Mouse (Mus musculus) small intestine, adult 2 months (tissue): ENCODE measurements around the gene Sdhd. TPM values are rescaled to one million over a fixed set of nuclear protein-coding genes. Genes with fewer than 3 reads are reported as not detected.

Source experiments
- H3K27ac ChIP-seq: fragments of 200-500 bp; 2 replicates; pipeline ENCODE4 v1.5.1; 2012; ENCODE audit warnings: low read depth, low read length, control low read depth, inconsistent platforms; ENCODE audit not compliant: insufficient read depth
- H3K27me3 ChIP-seq: fragments of 200-500 bp; 2 replicates; pipeline ENCODE4 v1.6.1; 2012; ENCODE audit warnings: mild to moderate bottlenecking, moderate library complexity, low read length, inconsistent platforms; ENCODE audit not compliant: control insufficient read depth, insufficient read depth
- H3K36me3 ChIP-seq: fragments of 200-500 bp; 2 replicates; pipeline ENCODE4 v1.6.1; 2012; ENCODE audit warnings: mild to moderate bottlenecking, low read length, control low read depth, inconsistent platforms; ENCODE audit not compliant: control insufficient read depth, insufficient read depth
- H3K4me1 ChIP-seq: fragments of 200-500 bp; 2 replicates; pipeline ENCODE4 v1.6.1; 2012; ENCODE audit warnings: low read length, inconsistent platforms, mixed read lengths; ENCODE audit not compliant: control insufficient read depth, insufficient read depth, insufficient read length
- H3K4me3 ChIP-seq: fragments of 200-500 bp; 2 replicates; pipeline ENCODE4 v1.5.1; 2012; ENCODE audit warnings: low read depth, mild to moderate bottlenecking, control low read depth, inconsistent platforms, low read length, moderate library complexity
- CTCF ChIP-seq: fragments of 200-500 bp; IDR thresholded peaks from 2 replicates; pipeline ENCODE4 v1.5.1; 2012; ENCODE audit warnings: low read depth, mild to moderate bottlenecking, control low read depth, inconsistent platforms, low read length, moderate library complexity, mixed read lengths; ENCODE audit not compliant: insufficient replicate concordance, insufficient read length; ENCODE audit errors: extremely low read depth
- POLR2A ChIP-seq: fragments of 200-500 bp; IDR thresholded peaks from 2 replicates; pipeline ENCODE4 v1.6.1; 2012; ENCODE audit warnings: low read depth, mild to moderate bottlenecking, control low read depth, inconsistent platforms, low read length, moderate library complexity
- WGBS: fragments of 180-500 bp; shearing (Covaris S2); methylation state at CpG from one replicate; pipeline ENCODE4 v1.1.7; 2018; 5-methylcytosine and 5-hydroxymethylcytosine counted together
- polyA plus RNA-seq: library from polyadenylated mRNA; depleted of rRNA; stranded (reverse); fragments of >200 nt; gene quantifications from 2 replicates; pipeline ENCODE4 v1.2.3, GENCODE M21; 2012

Sdhd gene
- polyA plus RNA-seq, 1 experiment: 325 TPM

GRCm38 (mm10) chr9:50565173-50565572 is 38.4 kb downstream of the Sdhd start:
- Histone ChIP-seq H3K27ac (peak overlapping the region; percentile 27; the same call in 1 of the 2 replicates), H3K4me3 (peak overlapping the region; percentile 57), H3K36me3 (no peaks in the 10 kb centered on the region), H3K27me3 (no peaks in the 10 kb centered on the region), H3K4me1 (peaks cover 11% of the 10 kb centered on the region)
- 33% methylated on average over 7 of the region's 7 CpGs for WGBS
- no peak for TF ChIP-seq CTCF

- Histone ChIP-seq H3K4me3 (no peak overlapping the region), H3K27me3 (no peaks in the 10 kb centered on the region), H3K36me3 (no peaks in the 10 kb centered on the region), H3K4me1 (peaks cover 7% of the 10 kb centered on the region), H3K27ac (no peak overlapping the region)
- WGBS: 27% methylated on average over 2 of the region's 2 CpGs
- TF ChIP-seq POLR2A: no peak
- TF ChIP-seq CTCF: no peak
Measured at GRCm38 (mm10) chr9:50561918-50562360, 41.7 kb downstream of the Sdhd start.

GRCm38 (mm10) chr9:50561145-50561917 is 42.3 kb downstream of the Sdhd start, which contains the start of gene Tex12:
Gene Tex12, minus strand, starts transcription at chr9:50561325.
- H3K36me3 ChIP-seq: no peaks in the 10 kb centered on the region
- 85% methylated on average over 38 of the region's 38 CpGs for WGBS
- H3K4me3 ChIP-seq: no peak within 1 kb of the TSS
- H3K4me1 ChIP-seq: peaks cover 7% of the 10 kb centered on the region
- no peaks in the 10 kb centered on the region for H3K27me3 ChIP-seq
- peak within 1 kb of the TSS; percentile 70 for H3K27ac ChIP-seq
- TF ChIP-seq POLR2A (no peak), CTCF (no peak)

GRCm38 (mm10) chr9:50555094-50555446 is 48.5 kb downstream of the Sdhd start, which contains the start of gene Bco2:
Gene Bco2, minus strand, starts transcription at chr9:50555181.
- Histone ChIP-seq H3K27ac (peak within 1 kb of the TSS; percentile 100), H3K4me1 (peaks cover 6% of the 10 kb centered on the region; the same call in 1 of the 2 replicates), H3K4me3 (peak within 1 kb of the TSS; percentile 70), H3K27me3 (no peaks in the 10 kb centered on the region), H3K36me3 (peaks cover 1% of the 10 kb centered on the region; the same call in 1 of the 2 replicates)
- TF ChIP-seq CTCF (no peak), POLR2A (no peak)
- WGBS: 13% methylated on average over 2 of the region's 2 CpGs

GRCm38 (mm10) chr9:50554241-50555093 is 49.1 kb downstream of the Sdhd start, which contains the start of gene Il18:
Gene Il18, plus strand, starts transcription at chr9:50554827.
- peak; percentile 43; the same call in 1 of the 2 replicates for TF ChIP-seq POLR2A
- TF ChIP-seq CTCF: no peak
- WGBS: 9% methylated on average over 12 of the region's 12 CpGs

GRCm38 (mm10) chr9:50553547-50553946 is 50.1 kb downstream of the Sdhd start:
- TF ChIP-seq CTCF (no peak), POLR2A (no peak)
- Histone ChIP-seq H3K27ac (peak overlapping the region; percentile 90), H3K36me3 (peaks cover 2% of the 10 kb centered on the region; the same call in 1 of the 2 replicates), H3K27me3 (no peaks in the 10 kb centered on the region), H3K4me1 (peaks cover 6% of the 10 kb centered on the region; the same call in 1 of the 2 replicates), H3K4me3 (no peak overlapping the region)
- 50% methylated on average over 2 of the region's 2 CpGs for WGBS

More at GRCm38 (mm10) chr9:50554241-50555093, 49.1 kb downstream of the Sdhd start, which contains the start of gene Il18:
- H3K27me3 ChIP-seq: no peaks in the 10 kb centered on the region
- H3K27ac ChIP-seq: peak within 1 kb of the TSS; percentile 100
- H3K4me3 ChIP-seq: peak within 1 kb of the TSS; percentile 70
- H3K4me1 ChIP-seq: peaks cover 6% of the 10 kb centered on the region; the same call in 1 of the 2 replicates
- peaks cover 2% of the 10 kb centered on the region; the same call in 1 of the 2 replicates for H3K36me3 ChIP-seq
